Mouse (Mus musculus) large intestine, adult 2 months (tissue): Measurements from ENCODE around the gene 9330161L09Rik. TPM values are rescaled to one million over a fixed set of nuclear protein-coding genes. Genes with fewer than 3 reads are reported as not detected.
A peak's percentile ranks its signal among the peaks of the same experiment; 100 is the strongest.
"Not testable (repeated sequence)": the region's sequence is repeated elsewhere in the genome, so short reads cannot be mapped to it uniquely, and the experiment has no call there.

ENCODE experiments used
- DNase-seq: peaks from one replicate; pipeline ENCODE4 v3.0.0-alpha.2; 2012; ENCODE audit warnings: low read depth, low spot score
- WGBS: fragments of 180-500 bp; shearing (Covaris S2); methylation state at CpG from one replicate; pipeline ENCODE4 v1.1.7; 2018; 5-methylcytosine and 5-hydroxymethylcytosine counted together
- polyA plus RNA-seq: library from polyadenylated mRNA; depleted of rRNA; stranded (reverse); fragments of >200 nt; gene quantifications from 2 replicates; pipeline ENCODE4 v1.2.3, GENCODE M21; 2012; rRNA removed

9330161L09Rik gene
- 0.57 and 0.60 TPM in 2 replicates for polyA plus RNA-seq

DNA sequence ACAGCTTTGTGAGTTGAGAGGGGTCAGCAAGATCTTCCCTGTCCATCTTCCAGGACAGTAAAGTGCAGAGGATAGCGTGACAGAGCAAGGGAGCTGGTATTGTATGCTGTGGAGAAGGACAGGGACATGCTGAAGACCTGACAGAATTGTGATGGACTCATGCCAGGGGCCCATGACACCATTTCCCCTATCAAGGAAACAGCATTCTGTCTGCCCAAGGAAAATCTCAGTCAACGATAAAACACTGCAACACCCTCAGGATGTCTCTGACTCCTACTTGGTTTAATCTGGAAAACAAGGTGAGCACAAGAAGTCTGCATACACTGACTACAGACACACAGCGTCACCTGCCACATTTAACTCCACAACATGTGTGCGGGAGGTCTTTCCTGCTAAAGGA is at the start of gene 9330161L09Rik:
TSS of gene 9330161L09Rik (minus strand) at position 101 of the 400 bp plus-strand sequence.
- WGBS = 92% methylated on average over 4 of the region's 4 CpGs
- DNase-seq = no peak

DNA sequence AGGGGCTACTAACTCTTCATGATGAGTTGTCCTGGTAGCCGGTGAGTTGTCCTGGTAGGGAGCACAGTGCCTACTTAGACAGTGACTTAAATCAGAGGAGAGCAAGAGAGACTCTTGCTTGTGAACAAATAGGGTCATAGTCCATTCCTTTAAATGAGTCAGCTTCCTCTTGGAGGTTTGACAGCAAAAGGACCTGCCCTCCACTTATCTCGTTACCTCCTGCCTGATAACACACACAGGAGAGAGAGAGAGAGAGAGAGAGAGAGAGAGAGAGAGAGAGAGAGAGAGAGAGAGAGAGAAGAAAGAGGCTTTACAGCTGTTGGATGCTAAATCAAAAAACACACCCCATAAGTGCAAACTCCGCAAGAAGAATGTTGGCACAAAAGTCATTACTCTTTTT is 49.5 kb upstream of the 9330161L09Rik start, which contains the start of gene Ifi27l2b:
TSS of gene Ifi27l2b (minus strand) at position 84 of the 400 bp plus-strand sequence.
- WGBS = 12% methylated on average over 3 of the region's 3 CpGs
- DNase-seq = peak; percentile 91

DNA sequence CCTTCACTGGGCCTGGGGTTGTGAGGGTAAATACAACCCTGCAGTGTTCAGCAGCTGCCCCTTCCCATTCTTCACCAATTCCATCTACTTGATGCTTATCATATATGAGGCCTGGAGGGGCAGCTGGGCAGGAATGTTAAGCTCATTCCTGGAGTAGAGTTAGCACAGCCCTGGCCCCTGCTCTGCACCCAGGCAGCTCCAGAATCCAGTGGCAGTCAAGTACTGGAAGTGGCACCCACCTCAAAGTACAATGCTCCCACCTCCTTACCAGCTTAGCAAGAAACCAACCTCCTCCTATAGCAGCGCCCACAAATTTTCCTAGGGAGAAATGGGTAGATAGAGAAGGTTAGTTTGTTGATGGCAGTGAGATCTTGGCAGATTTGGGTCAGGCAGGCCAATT is 49.1 kb upstream of the 9330161L09Rik start:
- WGBS = no CpG with 5 or more reads among the region's 1 CpGs
- not testable (repeated sequence) for DNase-seq

DNA sequence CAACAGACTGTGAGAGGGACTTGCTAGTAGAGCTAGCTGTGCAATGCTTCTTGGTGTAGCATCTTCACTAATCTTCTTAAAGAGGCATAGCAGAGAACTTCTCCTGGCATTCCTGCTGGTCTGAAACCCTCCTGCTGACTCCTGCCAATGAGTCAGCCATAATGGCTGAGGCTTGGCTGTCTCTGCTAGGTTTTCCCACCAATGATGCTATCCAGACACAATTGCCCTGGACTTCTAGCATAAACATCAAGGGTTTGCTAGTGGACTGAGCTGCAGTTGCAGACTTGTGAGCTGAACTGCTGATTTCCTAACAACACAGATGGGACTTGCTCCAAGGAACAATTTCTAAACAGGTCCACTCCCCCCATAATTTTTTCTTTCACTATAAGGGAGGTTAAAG is 45.7 kb upstream of the 9330161L09Rik start:
- no peak for DNase-seq

DNA sequence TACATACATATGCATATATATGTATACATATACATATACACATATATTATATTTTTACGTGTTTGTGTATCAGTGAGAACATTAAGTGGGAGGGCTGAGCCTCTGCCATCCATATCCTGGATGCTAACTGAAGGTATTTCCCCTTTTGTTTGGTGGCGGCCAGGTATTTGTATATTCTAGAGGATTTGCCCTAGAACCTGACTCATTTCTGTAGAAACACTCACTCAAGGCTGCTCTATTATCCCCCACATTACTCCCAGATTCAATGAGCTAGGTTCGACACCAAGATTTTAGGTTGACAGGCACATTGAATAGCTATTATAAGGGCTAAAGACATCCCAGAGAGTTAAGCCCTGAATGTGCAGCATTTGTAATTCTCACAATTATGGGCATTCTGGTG is 37.4 kb upstream of the 9330161L09Rik start:
- WGBS = 88% methylated on average over 3 of the region's 3 CpGs
- DNase-seq = no peak

DNA sequence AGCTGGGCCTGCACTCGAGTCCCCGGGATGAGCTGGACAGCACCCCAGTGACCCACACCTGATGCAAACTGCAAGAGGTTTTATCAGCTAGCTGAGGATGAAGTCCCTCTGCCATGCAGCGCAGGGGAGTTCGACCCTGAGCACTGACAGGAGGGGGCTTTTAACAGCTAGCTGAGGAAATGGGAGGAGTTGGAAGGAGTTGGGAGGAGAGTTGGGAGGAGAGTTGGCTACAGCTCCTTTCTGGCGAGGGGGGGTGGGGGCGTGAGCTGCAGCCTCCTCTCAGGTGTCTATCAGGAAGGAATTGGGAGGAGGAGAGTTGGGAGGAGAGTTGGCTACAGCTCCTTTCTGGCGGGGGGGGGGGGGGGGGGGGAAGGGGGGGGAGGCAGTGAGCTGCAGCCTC is 36.6 kb upstream of the 9330161L09Rik start:
- 31% methylated on average over 6 of the region's 7 CpGs for WGBS
- not testable (repeated sequence) for DNase-seq

DNA sequence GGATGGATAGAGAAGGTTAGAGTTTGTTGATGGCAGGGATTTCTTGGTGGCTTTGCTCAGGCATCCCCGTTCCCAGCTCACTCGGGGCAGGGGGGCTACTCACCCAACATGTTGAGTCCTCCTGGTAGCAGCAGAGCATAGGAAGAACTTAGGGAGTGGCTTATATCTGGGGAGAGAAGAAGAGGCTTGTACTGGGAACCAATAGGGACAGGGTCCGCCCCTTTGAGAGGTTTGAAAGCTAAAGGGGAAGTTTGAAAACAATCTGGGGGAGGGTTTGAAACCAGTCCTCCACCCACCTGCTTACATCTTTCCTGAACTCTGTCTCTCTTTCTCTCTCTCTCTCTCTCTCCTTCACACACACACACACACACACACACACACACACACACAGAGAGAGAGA is 35.9 kb upstream of the 9330161L09Rik start, which contains the start of gene Ifi27l2a:
TSS of gene Ifi27l2a (minus strand) at position 157 of the 400 bp plus-strand sequence.
- no peak for DNase-seq
- WGBS = 57% methylated on average over 3 of the region's 3 CpGs

DNA sequence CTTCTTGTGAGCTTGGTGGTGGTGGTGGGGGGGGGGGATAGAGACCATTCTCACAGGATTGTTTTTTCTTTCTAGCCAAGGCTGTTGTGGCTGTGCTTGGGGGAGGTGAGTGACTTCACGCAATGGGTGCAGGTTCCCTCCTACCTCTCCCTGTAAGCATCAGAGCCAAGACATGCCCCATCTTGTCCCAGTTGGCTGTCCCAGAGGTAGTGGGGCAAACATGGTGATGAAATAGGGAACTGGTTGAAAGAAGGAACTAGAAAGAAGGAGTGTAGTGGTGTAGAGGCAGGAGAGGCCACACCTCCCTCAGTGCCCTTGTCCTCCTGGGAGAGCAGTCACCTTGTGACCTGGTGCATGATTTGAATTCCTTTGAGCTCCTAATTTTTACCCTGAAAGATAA is 30.0 kb upstream of the 9330161L09Rik start:
- WGBS = 90% methylated on average over 1 of the region's 1 CpGs
- no peak for DNase-seq

DNA sequence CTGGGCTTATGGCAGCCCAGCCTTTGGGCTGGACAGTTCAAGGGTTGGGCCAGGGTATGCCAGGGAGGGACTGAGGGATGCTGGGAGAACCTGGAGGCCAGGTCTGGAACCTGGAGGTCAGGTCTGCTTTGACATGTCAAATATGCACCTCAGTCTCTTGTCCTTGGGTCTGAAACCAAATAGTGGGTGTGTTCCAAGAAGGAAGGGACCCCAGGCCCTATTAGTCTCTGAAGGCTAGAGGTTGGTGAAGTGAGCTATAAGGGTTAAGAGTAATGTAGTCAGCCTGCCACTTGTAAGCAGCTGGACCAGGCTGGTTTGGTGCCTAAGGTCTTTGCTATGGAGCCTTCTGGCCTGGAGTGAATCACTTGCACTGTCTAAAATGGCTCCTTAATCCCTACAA is 27.2 kb upstream of the 9330161L09Rik start:
- DNase-seq = no peak

DNA sequence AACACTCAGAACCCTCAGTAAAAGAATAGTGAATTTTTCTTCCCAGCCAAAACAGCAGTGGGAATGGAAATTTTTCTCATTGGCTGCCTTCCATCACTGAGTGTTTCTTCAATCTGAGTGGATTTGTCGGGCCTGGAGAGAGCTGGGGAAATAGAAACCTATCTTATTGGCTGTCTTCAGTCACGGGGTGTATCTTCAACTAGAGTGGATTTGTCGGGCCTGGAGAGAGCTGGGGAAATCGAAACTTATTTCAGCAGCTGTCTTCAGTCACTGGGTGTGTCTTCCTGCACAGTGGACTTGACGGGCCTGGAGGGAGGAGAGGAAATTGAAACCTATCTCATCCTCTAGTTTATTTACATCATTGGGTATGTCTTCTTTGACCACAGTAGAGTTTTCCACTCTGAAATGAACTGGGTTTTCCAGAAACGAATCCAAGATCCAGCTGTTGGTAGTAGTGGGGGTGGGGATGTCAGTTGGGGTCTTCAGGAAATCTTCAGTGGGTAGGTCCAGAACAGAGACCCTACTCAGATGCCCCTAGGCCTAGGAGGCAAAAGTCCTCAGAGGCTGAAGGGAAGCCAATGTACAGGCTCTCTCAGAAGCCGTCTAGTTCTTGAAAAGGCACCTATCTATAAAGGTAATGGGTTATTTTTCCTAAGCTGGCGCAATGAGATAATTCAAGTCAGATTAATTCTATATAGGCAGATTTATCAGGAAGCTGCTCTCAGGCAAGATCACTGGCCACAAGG is 26.5 kb upstream of the 9330161L09Rik start, which contains the start of gene Ifi27:
TSS of gene Ifi27 (plus strand) at position 226 of the 746 bp plus-strand sequence.
- DNase-seq = peak; percentile 85
- 25% methylated on average over 8 of the region's 8 CpGs for whole genome bisulfite sequencing

DNA sequence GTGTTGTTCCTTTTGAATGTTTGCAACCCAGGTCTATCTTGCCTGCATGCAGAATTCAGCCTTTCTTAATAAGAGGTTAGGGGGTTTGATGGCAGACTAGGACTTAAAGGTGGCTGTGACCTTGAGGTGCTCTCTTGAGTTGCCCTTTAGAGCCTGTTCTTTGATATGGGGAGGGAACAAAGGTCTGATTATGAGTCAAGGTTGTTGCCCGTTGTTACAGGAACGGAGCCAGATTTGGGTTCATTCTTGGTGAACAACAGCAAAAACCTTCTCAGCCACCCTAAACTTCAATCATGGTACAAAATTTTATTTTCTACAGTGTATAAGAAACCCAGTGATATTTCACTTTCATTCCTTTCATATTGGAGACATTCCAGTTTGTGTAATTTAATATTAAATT is 25.8 kb upstream of the 9330161L09Rik start:
- WGBS = 33% methylated on average over 2 of the region's 2 CpGs

DNA sequence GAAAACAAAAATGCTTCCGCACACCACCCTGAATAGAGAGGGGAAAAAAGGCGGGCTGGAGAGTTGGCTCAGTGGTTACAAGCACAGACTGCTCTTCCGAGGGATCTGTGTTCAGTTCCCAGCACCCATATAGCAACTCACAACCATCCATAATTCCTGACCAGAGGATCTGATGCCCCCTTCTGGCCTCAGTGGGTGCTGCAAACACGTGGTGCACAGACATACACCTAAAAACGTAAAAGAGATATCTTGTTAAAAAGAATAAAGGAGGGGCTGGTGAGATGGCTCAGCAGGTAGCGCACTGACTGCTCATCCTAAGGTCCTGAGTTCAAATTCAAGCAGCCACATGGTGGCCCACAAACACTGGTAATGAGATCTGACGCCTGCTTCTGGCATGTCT is 19.1 kb upstream of the 9330161L09Rik start:
- whole genome bisulfite sequencing = 88% methylated on average over 7 of the region's 7 CpGs
- no peak for DNase-seq

More for the DNA sequence above, 25.8 kb upstream of the 9330161L09Rik start:
- no peak for DNase-seq

DNA sequence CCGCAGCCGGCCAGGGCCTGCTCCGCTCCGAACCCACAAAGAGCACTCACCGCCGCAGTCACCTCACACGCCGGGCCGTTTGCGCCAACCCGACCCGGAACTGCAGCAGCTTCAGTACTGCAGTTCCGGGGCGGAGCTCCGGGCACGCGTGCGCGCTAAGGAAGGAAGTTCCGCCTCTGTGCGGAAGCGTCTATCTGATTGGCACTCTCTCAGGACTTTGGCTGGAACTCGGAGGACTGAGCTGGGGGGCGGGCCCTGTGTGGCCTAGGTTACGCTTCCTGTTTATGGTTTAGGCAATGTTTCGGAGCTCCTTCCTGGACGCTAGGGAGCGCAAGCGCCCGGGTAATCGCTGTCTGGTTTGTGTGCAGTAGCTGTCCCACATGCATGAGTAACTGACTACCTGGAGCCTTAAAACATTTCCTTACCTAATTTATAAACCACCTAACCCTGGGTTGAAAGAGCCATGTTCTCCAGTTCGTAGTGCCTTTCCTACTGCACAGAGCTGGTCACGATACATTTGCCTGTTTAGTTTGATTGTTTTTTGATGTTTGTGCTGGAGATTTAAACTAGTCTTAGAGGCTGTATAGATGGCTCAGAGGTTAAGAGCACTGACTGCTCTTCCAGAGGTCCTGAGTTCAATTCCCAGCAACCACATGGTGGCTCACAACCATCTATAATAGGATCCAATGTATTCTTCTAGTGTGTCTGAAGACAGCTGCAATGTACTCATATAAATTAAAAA is 18.3 kb upstream of the 9330161L09Rik start, which contains the start of gene Ddx24:
TSS of gene Ddx24 (minus strand) at position 102 of the 742 bp plus-strand sequence.
- WGBS = under 1% methylated on average over 33 of the region's 33 CpGs
- DNase-seq = peak; percentile 96

DNA sequence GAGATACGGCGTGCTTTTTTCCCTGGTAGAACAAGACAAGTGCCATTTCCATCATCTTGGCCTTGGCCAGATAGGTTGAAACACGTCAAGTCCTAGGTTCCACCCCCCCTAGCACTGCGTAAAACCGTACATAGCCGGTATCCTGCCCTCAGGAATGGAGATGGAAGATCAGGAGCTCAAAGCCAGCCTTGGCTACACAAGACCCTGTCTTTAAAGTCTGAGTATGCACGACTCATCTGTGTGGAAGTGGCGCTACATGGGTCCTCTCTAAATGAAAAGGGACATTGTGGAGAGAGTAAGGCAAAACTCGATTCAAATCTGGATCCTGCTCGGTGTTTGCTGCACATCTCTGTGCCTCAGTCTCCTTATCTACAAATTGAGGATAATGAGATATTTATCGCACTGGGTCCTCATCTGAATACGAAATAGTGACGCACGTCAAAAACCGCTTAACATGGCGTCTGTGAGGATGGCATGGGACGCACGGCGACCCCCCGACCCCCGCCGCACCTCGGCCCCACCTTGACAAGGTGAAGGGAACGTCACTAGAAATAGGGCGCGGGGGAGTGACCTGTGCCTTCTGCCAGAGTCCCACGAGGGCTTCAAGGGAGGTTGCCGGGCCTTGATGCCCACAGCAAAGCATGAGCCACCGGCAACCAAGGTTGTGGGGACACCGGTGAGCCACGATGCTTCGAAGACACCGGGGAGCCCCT is 17.6 kb upstream of the 9330161L09Rik start:
- DNase-seq = no peak
- 8% methylated on average over 33 of the region's 33 CpGs for WGBS

DNA sequence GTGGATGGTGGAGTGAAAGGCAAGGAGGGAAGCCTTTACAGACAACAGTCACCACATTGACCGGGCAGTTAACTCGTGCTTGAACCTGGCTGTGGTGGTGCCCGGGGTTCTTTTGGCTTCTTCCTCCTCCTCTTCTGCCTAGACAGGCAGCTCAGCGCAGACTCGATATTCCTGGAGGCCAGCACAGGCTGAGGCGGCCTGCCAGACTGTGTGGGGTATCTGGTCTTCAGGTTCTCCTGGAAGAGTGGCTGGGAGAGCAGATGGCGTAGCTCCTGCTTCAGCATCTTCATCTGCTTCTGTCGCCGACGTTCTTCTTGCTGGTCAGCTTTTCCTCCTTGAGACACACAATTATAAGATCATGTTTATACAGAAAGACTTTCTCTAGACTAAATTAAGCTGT is 524 bp upstream of the 9330161L09Rik start:
- WGBS = 89% methylated on average over 10 of the region's 10 CpGs
- no peak for DNase-seq

DNA sequence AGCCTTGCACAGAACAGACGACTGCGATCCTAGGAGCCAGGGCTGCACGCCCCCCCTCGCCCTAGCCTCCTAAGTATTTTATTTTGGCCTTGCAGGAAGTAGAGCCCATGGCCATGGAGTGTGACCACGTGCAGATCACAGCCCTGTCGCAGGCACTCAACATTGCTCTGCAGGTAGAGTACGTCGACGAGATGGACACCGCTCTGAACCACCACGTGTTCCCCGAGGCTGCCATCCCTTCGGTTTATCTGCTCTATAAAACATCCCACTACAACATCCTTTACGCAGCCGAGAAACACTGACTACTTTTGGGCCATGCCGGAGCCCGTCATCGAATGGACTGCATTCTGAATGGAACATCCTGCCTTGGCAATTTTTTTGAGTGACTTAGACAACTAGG is 3.5 kb downstream of the 9330161L09Rik start:
- 82% methylated on average over 18 of the region's 18 CpGs for WGBS
- DNase-seq = no peak

DNA sequence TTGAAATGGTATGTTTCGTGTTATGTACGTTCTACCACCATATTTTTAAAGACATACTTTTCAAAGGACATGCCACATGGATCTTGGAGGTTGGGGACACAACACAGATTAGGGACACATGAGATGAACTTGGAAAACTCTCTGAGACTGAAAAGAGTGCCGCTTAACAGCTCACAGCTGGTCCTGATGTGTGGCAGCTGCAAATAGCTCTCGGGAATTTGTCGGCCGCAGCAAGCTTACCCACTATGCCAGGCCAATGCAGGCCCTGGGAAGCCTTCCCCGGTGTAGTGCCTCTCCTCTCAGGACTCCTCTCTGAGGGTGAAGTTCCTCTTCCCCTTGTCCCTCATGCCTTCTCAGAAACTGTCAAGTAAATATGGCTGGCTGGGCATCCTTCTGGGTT is 10.9 kb downstream of the 9330161L09Rik start:
- WGBS = 79% methylated on average over 7 of the region's 7 CpGs

DNA sequence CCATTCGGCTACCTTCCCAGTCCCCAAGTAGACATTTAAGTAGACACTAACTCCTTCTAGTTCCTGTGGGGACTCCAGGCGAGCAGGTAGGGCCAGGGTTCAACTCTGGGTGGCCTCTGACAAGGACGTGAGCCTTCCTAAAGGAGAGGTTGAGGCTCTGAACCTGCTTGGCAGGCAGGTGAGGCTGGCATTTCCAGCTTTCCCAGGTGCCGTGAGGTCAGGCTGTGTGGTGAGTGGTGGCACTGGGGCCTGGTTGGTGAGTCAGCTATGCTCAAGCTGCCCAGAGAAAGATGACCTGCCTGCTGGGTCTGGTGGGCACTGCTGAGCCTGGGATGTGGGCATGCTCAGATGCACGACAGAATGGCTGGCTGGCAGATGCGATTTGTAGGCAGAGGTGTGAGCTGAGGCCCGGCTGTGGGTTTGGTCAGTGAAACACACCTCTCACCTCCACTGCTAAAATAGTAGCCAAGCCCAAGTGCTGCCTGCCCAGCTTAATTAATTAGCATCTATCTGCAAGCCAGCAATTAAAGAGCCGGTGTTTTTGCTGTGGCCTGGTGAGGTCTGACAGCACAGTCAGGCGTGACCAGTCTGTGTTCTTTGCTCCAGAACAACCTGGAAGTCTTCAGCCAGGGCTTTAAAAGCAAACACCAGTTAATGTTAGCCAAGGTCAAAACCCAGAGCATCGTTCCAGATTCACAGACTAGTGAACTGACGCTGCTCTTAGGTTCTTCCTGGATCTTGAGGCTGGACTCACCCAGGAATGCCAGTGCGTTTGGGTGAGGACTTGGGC is 11.9 kb downstream of the 9330161L09Rik start:
- 59% methylated on average over 12 of the region's 12 CpGs for WGBS
- DNase-seq = no peak

More for the DNA sequence above, 10.9 kb downstream of the 9330161L09Rik start:
- no peak for DNase-seq

DNA sequence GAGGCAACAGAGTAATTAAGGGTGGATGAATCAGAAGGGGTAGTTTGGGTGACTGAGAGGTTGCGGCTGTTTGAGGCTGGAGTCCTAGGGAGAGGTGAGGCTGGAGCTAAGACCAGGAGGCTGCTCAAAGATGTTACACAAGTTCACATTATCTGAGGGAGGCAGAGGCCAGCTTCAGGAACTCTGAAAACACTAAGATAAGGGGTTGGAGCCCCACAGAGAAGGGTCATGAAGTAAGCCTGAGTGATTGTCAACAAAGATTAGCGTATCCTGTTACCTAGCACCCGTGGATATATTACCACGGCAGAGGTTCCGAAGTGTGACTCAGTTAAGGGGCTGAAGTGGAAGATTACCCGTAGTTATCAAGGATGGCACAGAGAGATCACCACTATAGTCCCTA is 14.1 kb downstream of the 9330161L09Rik start:
- DNase-seq = no peak
- 44% methylated on average over 6 of the region's 6 CpGs for WGBS
